Mouse (Mus musculus): ENCODE measurements at regions not wholly inside any gene's neighbourhood (a gene's known extent, or its start where the extent isn't known, plus 50 kb on each side); places are given as distances from the start of the nearest gene placed in this dataset.

- Histone ChIP-seq H3K4me1 (replicated peaks) (no peaks in the 10 kb centered on the region), H3K36me3 (no peaks in the 10 kb centered on the region), H3K4me2 (no peak overlapping the region), H3K9me3 (replicated peaks) (no peaks in the 10 kb centered on the region), H3K9ac (no peak overlapping the region), H3K27ac (ENCODE audit: poor library complexity, severe bottlenecking) (no peak overlapping the region), H3K27me3 (replicated peaks) (peaks cover 29% of the 10 kb centered on the region), H3K4me3 (no peak overlapping the region)
- 58% methylated on average over 4 of the region's 4 CpGs for WGBS
- ATAC-seq (ENCODE audit: insufficient number of reproducible peaks, low FRiP score): no peak
Observed at GRCm38 (mm10) chr6:31659901-31660300, 96.1 kb upstream of the Podxl start.

GRCm38 (mm10) chr6:31658447-31659199, 94.8 kb upstream of the Podxl start:
- 70% methylated on average over 19 of the region's 19 CpGs for WGBS
- ATAC-seq (ENCODE audit: insufficient number of reproducible peaks, low FRiP score): peak; percentile 89
- Histone ChIP-seq H3K9me3 (replicated peaks) (no peaks in the 10 kb centered on the region), H3K27me3 (replicated peaks) (peaks cover 22% of the 10 kb centered on the region), H3K9ac (no peak overlapping the region), H3K36me3 (no peaks in the 10 kb centered on the region), H3K4me2 (peak overlapping the region; percentile 17; the same call in 1 of the 2 replicates), H3K4me3 (no peak overlapping the region), H3K4me1 (replicated peaks) (no peaks in the 10 kb centered on the region), H3K27ac (ENCODE audit: poor library complexity, severe bottlenecking) (peak overlapping the region; percentile 16; the same call in 1 of the 2 replicates)

GRCm38 (mm10) chr6:31650791-31651476, 87.2 kb upstream of the Podxl start:
- H3K4me1 ChIP-seq (replicated peaks): no peaks in the 10 kb centered on the region
- H3K9me3 ChIP-seq (replicated peaks): no peaks in the 10 kb centered on the region
- H3K4me3 ChIP-seq: no peak overlapping the region; the same call in 1 of the 2 replicates
- 43% methylated on average over 7 of the region's 7 CpGs for WGBS
- H3K27ac ChIP-seq (ENCODE audit: poor library complexity, severe bottlenecking): no peak overlapping the region
- ATAC-seq (ENCODE audit: insufficient number of reproducible peaks, low FRiP score): peak; percentile 83
- no peak overlapping the region for H3K9ac ChIP-seq
- peak overlapping the region; percentile 21 for H3K4me2 ChIP-seq
- H3K27me3 ChIP-seq (replicated peaks): no peaks in the 10 kb centered on the region
- no peaks in the 10 kb centered on the region for H3K36me3 ChIP-seq

GRCm38 (mm10) chr6:31645261-31645660, 81.5 kb upstream of the Podxl start:
- Histone ChIP-seq H3K36me3 (no peaks in the 10 kb centered on the region), H3K9me3 (replicated peaks) (no peaks in the 10 kb centered on the region), H3K4me2 (no peak overlapping the region), H3K9ac (no peak overlapping the region), H3K4me3 (no peak overlapping the region), H3K27me3 (replicated peaks) (no peaks in the 10 kb centered on the region), H3K27ac (ENCODE audit: poor library complexity, severe bottlenecking) (no peak overlapping the region), H3K4me1 (replicated peaks) (peaks cover 11% of the 10 kb centered on the region)
- 84% methylated on average over 6 of the region's 6 CpGs for WGBS
- no peak for ATAC-seq (ENCODE audit: insufficient number of reproducible peaks, low FRiP score)

GRCm38 (mm10) chr6:31644504-31644903, 80.7 kb upstream of the Podxl start:
- Histone ChIP-seq H3K27ac (ENCODE audit: poor library complexity, severe bottlenecking) (no peak overlapping the region), H3K36me3 (no peaks in the 10 kb centered on the region), H3K4me2 (no peak overlapping the region), H3K4me3 (no peak overlapping the region), H3K9me3 (replicated peaks) (no peaks in the 10 kb centered on the region), H3K27me3 (replicated peaks) (no peaks in the 10 kb centered on the region), H3K4me1 (replicated peaks) (peaks cover 15% of the 10 kb centered on the region), H3K9ac (no peak overlapping the region)
- WGBS: 54% methylated on average over 5 of the region's 5 CpGs
- no peak for ATAC-seq (ENCODE audit: insufficient number of reproducible peaks, low FRiP score)

- H3K27ac ChIP-seq (ENCODE audit: poor library complexity, severe bottlenecking): peak overlapping the region; percentile 41
- no peaks in the 10 kb centered on the region for H3K9me3 ChIP-seq (replicated peaks)
- no peaks in the 10 kb centered on the region for H3K36me3 ChIP-seq
- peak; percentile 75 for ATAC-seq (ENCODE audit: insufficient number of reproducible peaks, low FRiP score)
- H3K4me1 ChIP-seq (replicated peaks): peaks cover 28% of the 10 kb centered on the region
- H3K27me3 ChIP-seq (replicated peaks): no peaks in the 10 kb centered on the region
- H3K4me3 ChIP-seq: no peak overlapping the region
- peak overlapping the region; percentile 42 for H3K4me2 ChIP-seq
- 16% methylated on average over 13 of the region's 13 CpGs for WGBS
- no peak overlapping the region for H3K9ac ChIP-seq
Observed at GRCm38 (mm10) chr6:31642451-31642942, 78.7 kb upstream of the Podxl start.

- no peak overlapping the region for H3K4me3 ChIP-seq
- H3K27me3 ChIP-seq (replicated peaks): no peaks in the 10 kb centered on the region
- peaks cover 42% of the 10 kb centered on the region for H3K4me1 ChIP-seq (replicated peaks)
- H3K4me2 ChIP-seq: no peak overlapping the region
- H3K9ac ChIP-seq: no peak overlapping the region
- WGBS: 57% methylated on average over 2 of the region's 2 CpGs
- H3K9me3 ChIP-seq (replicated peaks): no peaks in the 10 kb centered on the region
- no peaks in the 10 kb centered on the region for H3K36me3 ChIP-seq
- H3K27ac ChIP-seq (ENCODE audit: poor library complexity, severe bottlenecking): no peak overlapping the region
- no peak for ATAC-seq (ENCODE audit: insufficient number of reproducible peaks, low FRiP score)
Observed at GRCm38 (mm10) chr6:31640745-31641144, 77.0 kb upstream of the Podxl start.

GRCm38 (mm10) chr6:31639460-31639859, 75.7 kb upstream of the Podxl start:
- Histone ChIP-seq H3K4me2 (no peak overlapping the region), H3K4me1 (replicated peaks) (peaks cover 42% of the 10 kb centered on the region), H3K9me3 (replicated peaks) (no peaks in the 10 kb centered on the region), H3K36me3 (no peaks in the 10 kb centered on the region), H3K27ac (ENCODE audit: poor library complexity, severe bottlenecking) (no peak overlapping the region), H3K27me3 (replicated peaks) (no peaks in the 10 kb centered on the region), H3K9ac (no peak overlapping the region), H3K4me3 (no peak overlapping the region)
- 3% methylated on average over 2 of the region's 2 CpGs for WGBS
- ATAC-seq (ENCODE audit: insufficient number of reproducible peaks, low FRiP score): peak; percentile 57; the same call in 1 of the 2 replicates

GRCm38 (mm10) chr6:31638434-31639220, 74.8 kb upstream of the Podxl start:
- Histone ChIP-seq H3K4me2 (peak overlapping the region; percentile 13; the same call in 1 of the 2 replicates), H3K27ac (ENCODE audit: poor library complexity, severe bottlenecking) (no peak overlapping the region), H3K9ac (peak overlapping the region; percentile 4; the same call in 1 of the 2 replicates), H3K4me1 (replicated peaks) (peaks cover 42% of the 10 kb centered on the region), H3K4me3 (no peak overlapping the region), H3K36me3 (no peaks in the 10 kb centered on the region), H3K9me3 (replicated peaks) (no peaks in the 10 kb centered on the region), H3K27me3 (replicated peaks) (no peaks in the 10 kb centered on the region)
- 38% methylated on average over 13 of the region's 13 CpGs for WGBS
- no peak for ATAC-seq (ENCODE audit: insufficient number of reproducible peaks, low FRiP score)

- Histone ChIP-seq H3K9me3 (replicated peaks) (no peaks in the 10 kb centered on the region), H3K27me3 (replicated peaks) (no peaks in the 10 kb centered on the region), H3K4me2 (peak overlapping the region; percentile 9), H3K4me3 (no peak overlapping the region), H3K4me1 (replicated peaks) (peaks cover 35% of the 10 kb centered on the region), H3K9ac (no peak overlapping the region), H3K36me3 (no peaks in the 10 kb centered on the region), H3K27ac (ENCODE audit: poor library complexity, severe bottlenecking) (0 out of 2 replicates have a peak overlapping the region, but pooled peaks have one; percentile 17)
- 0 out of 2 replicates have a peak, but pooled peaks have one; percentile 5 for ATAC-seq (ENCODE audit: insufficient number of reproducible peaks, low FRiP score)
- 16% methylated on average over 16 of the region's 16 CpGs for WGBS
Observed at GRCm38 (mm10) chr6:31637371-31638052, 73.7 kb upstream of the Podxl start.
